Mouse (Mus musculus): Measurements from ENCODE around the gene Fgf22.
"Not testable (repeated sequence)": the region's sequence is repeated elsewhere in the genome, so short reads cannot be mapped to it uniquely, and the experiment has no call there.

Gene Fgf22

DNA sequence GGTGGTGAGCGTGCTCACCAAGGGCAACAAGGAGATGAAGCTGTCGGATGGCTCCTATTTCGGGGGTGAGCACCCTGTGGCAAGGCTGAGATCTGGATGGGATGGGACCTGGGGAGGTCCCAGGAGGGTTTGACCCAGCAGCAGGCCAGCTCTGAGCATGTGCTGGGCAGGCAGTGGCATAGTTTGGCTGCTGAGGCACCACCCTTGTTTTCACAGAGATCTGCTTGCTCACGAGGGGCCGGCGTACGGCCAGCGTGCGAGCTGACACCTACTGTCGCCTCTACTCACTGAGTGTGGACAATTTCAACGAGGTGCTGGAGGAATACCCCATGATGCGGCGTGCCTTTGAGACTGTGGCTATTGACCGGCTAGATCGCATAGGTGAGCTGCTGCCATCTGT is 21.0 kb upstream of the Fgf22 start:
- no peak for DNase-seq

DNA sequence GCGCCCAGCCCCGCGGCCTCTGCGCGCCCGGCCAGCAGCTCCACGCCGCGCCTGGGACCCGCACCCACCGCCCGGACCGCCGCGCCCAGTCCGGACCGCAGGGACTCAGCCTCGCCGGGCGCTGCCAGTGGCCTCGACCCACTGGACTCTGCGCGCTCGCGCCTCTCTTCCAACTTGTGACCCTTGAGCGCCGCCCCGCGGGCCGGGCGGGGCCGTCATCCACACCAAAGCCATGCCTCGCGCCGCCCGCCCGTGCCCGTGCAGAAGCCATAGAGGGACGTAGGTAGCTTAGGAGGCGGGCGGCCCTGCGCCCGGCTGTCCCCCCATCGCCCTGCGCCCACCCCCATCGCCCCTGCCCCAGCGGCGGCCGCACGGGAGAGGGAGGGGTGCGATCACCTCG is 19.5 kb upstream of the Fgf22 start:
- DNase-seq = no peak

DNA sequence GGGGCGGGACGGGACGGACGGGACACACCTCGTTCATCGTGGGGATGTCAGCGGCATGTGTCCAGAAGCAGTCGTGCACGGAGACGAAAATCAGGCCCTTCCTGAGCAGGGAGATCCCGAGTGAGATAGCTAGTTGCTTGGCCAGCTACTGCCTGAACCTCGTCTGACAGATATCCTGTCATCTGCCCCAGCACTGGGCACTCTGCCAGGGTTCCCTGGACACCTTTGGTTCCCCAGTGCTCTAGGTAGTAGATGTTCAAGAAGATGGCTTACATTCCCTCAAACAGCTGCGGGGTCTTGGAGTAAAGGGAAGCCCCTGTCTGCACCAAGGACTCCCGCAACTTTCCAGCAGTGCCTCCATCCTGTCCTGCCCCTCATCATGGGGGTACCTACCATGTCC is 18.2 kb upstream of the Fgf22 start:
- DNase-seq = no peak

DNA sequence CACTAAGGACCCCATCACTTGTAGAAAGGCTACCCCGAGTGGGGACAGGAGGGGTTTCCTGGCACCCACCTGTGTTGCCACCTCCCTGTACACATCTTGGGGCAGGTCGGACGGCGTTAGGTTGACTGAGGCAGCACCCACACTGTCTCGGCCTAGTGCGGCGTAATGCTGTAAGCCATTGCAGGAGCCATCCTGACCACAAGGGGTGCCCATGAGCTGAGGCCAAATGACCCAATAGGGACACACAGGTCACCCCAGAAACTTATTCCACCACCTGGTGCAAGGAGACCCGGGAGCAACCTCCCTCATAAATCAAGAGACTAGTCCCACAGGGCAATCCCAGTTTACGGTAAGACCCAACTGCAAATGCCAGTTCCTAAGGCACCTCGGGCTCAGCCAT is 16.6 kb upstream of the Fgf22 start:
- no peak for DNase-seq

DNA sequence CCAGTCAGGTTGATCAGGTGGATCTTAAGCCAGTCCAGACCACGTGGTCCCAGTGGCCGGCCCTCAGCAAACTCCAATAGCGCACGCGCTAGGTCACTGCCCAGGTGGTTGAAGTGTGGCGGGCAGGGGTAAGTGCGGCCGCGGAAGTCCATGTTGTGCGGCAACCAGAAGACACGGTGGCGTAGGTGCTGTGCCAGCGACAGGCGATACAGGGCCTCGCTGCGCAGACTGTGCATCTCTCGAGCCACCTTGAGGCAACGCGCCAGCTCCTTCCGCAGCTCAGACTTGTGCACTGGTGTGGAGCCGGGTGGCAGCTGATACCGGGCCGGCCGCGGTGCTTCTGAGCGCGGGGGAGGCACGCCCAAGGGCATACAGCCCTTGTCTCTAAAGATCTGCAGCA is 15.6 kb upstream of the Fgf22 start:
- DNase-seq = no peak

DNA sequence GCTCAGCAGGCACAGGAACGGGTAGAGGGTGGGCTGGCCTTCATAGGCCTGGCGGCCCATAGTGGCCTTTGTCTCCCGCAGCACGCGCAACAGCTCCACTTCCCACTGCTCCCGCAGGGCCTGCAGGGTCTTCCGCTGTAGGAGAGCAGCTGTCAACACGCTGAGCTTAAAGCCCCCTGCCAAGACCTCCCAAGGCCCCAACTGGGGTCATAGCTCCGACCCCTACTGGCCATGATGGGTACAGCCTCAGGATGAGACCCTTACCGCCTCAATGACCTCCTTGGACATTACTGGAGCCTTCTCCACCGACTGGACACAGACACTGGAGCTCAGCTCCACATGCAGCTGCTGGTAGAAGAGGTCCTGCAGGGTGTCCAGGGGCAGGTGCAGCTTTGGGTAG is 14.0 kb upstream of the Fgf22 start:
- DNase-seq = no peak

DNA sequence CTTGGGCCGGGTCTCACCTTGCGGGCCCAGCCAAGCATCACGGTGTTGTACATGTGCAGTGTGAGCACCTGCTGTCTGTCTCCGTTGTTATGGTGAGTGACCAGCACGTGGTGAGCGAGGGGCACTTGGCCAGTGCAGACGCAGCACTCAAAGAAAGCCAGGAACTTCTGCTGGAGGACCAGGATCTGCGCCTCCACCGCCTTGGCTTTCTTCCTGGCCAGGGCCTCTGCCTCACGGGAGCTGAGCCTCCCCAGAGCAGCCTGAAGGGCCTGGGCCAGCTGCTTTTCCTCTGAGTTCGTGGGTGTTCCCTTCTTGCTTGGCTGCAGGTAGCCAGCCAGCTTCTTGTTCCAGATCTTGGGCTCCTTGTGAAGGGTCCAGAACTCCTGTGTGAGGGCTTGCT is 11.7 kb upstream of the Fgf22 start:
- DNase-seq = no peak

DNA sequence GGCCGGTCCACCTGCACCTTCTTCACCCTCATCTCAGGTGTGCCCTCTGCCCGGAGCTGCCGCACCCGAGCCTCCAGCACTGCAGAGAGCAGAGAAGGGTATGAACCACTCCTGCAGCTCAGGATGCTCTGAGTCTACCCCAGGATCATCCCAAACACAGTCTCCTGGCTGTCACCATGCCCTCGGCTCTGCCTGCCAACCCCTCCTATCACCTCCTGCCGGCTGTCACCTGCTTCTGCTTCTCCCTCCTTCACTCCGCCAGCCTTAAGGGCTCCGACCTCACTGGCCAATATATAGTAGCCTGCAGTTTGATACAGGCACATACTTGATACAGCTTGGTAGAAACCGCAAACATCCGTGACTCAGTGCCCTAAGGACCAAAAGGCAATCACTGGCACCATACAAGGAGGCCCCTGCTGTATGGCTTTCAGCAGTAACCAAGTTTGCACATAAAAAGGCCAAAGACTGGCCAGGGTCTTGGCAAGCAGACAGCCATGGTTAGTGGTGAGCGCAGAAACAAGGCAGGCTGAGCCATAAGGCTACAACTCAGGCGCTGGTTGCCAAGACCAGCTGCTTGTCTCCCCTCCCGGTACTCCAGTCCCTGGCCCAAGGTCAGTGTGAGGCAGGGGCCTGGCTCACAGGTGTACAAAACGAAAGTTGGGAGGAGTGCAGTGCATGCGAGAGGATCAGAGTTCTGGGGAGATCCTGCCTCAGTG is 11.1 kb upstream of the Fgf22 start:
- no peak for DNase-seq

DNA sequence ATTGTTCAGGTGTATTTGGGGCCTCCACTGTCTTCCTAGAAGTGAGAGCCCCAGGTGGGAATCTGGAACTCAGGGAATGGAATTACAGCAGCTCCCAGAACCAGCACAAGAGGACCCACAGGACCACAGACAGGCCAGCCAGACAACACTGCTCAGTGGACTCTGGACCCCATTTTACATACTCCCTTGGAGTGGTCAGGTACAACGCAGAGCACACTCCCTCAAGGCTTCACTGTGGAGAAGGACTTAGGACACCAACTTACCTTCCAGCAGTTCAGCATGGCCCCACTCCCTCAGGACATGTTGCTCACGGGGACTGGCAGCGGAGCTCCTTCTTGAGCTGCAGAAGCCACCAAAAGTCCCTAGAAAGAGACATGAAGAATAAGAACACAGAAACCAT is 9.5 kb upstream of the Fgf22 start:
- no peak for DNase-seq

DNA sequence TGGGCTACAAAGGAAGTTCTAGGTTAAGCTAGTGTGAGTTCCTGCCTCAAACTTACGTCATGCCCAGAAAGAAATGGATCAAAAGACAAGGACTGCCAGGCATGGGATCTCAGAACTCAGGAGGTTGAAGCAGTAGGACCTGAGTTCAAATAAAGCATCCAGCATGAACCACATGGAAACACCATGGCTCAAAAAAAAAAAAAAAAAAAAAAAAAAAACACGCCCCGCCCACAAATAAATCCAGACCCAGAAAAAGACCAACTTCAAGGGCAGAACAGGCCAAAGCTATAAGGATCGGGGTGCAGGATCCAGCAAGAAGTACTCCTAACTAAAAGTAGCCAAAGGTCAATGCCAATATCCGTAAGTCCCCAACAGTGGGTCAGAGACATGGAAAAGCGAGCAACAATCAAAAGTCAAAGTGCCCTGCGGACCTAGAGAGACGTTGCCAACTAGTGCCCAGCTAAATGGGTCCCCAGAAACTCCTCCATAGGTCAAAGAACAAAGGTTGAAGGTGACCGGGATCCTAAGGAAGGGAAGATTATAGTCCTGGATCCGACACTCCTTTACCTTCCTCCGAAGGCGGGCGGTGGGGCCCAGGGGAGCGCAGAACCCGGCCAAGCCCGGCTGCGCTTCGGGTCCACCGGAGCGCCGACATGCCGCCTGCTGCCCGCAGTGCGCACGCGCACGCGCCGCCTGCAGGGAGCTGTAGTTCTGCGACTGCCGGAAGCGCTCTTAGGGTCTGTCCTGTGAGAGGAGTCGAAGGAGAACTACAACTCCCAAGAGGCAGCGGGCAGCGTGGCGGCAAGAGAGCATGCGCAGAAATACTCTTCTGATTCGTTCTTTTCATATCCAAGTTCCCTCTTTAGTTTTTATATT is 8.7 kb upstream of the Fgf22 start, which contains the start of gene Polrmt:
Gene Polrmt (minus strand): TSS at position 684 of the 876 bp plus-strand sequence.
- DNase-seq = peak; percentile 98

DNA sequence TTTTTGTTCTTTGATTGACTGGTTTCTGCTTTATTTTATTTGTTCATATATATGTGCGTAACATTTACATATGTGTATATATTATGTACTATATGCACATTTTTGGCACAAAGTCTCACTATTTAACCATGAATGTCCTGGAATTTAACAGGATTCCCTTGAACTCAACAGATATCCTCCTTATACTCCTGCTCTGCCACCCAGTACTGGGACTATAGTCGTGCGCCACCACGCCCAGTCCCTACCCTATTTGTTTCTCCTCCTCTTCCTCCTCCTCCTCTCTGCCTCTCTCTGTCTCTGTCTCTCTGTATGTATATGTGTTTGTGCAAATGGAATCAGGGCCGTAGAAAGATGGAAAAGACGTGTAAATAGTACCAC is 8.1 kb upstream of the Fgf22 start:
- DNase-seq = no peak

DNA sequence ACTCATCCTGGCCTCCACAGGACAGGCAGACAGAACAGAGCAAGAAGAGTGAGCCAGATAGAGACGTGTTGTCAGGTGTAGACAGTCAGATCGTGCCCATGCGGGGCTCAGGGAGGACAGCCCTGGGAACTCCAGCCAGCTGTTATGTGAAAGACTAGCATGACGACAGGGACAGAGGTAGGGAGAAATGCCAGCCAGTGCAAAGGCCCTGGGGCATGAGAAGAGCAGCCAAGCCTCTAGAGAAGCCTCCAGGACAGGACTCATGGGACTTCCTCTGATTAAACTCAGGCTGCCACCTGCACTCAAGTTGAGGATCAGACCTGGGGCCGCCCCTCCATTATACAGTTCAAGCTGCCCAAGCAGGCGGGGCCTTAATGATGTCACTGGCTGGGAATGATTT is 6.4 kb upstream of the Fgf22 start:
- DNase-seq = no peak

DNA sequence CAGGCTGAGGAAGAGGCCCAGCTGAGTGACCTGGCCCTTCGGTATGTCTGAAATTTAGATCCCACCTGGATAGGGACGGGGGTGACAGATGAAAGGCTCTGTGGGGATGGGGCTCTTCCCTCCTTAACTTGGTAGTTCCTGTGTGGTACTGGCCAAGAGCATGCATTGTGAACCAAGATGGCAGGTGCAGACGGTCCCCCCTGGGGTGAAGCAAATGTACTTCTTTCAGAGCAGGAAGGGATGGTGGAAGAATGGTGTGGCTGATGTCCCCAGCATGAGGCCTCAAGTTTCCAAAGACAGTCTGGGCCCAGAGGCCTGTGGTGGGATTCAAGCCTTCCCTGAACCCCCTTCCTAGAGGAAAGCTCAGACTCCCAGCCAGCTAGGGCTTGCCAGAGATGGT is 978 bp downstream of the Fgf22 start:
- DNase-seq = no peak

DNA sequence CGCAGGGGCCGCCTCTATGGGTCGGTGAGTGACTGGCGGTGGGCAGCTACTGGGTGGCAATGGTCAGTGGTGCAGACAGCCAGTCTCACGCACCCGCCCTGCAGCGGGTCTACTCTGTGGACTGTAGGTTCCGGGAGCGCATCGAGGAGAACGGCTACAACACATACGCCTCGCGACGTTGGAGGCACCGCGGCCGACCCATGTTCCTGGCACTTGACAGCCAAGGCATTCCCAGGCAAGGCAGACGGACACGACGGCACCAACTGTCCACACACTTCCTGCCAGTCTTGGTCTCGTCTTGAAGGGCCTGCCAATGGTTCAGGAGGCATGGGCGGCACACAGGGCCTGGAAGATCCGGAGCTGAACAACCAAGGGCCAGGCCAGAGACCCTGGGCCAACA is 1.8 kb downstream of the Fgf22 start:
- no peak for DNase-seq

DNA sequence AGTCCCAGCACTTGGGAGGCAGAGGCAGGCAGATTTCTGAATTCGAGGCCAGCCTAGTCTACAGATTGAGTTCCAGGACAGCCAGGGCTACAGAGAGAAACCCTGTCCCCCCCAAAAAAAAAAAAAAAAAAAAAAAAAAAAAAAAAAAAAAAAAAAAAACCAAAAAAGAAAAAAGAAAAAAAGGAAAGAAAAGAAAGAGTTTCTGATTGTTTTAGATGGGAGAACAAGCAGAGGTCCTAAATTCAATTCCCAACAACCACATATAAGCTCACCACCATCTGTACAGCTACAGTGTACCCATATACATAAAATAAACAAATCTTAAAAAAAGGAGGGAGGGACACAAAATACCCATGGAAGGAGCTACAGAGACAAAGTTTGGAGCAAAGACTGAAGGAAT is 4.8 kb downstream of the Fgf22 start:
- DNase-seq = not testable (repeated sequence)

DNA sequence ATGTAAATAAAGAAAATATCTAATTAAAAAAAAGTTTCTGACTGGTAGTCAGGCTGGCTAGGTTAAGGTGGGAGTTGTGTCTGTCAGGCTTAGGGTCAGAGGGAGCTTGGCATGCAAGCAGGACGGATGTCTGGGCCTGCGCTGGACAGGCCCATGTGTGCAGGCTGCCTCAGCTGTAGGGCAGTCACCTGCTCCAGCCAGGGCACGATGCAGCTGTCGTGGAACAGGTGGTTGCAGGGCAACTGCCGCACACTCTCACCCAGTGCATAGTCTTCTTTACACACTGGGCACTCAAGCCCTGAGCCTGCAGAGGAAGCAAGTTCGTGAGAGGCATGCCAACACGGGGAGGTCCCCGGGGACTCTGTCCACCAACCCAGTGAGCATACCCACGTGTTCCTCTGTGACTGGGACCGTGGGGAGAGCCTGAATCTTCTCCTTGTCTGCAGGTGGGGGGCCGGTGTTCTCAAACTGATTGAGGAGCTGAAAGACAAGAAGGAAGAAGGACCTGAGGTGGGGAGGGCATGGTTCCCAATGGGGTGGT is 5.8 kb downstream of the Fgf22 start:
- DNase-seq = no peak

DNA sequence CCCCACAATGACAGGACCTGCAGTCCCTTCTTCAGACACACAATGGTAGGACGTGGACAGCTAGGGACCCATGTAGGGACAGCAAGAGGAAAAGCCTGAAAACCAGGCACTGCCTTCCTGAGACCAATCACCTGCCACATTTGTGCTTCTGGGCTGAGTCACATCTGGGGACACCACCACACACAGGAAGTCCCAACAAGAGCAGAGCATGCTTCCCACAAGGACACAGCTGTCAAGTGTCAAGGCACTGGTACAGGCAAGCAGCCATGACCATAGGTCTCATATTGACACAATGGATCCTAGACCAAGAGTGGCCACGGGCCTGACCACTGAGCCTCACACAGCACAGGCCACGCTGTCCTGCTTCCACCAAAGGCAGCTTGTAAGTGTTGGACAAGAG is 8.0 kb downstream of the Fgf22 start:
- DNase-seq = no peak

DNA sequence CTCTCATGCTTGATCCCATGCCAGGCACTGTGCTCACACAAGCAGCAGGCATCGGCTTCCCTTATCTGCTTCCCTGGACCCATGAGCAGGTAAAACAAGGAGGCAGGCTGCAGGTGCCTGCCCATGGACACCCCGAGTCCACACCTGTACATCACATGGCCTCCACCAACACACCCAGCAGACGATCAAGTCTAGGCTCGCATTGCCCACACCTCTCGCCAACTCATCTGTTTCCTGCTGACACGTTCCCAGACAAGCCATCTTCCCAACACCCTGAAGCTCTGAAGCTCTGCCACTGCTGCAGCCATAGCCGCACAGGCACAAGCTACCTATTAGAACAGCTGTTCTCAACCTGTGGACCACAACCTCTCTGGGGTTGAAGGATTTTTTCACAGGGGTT is 9.4 kb downstream of the Fgf22 start:
- DNase-seq = no peak

DNA sequence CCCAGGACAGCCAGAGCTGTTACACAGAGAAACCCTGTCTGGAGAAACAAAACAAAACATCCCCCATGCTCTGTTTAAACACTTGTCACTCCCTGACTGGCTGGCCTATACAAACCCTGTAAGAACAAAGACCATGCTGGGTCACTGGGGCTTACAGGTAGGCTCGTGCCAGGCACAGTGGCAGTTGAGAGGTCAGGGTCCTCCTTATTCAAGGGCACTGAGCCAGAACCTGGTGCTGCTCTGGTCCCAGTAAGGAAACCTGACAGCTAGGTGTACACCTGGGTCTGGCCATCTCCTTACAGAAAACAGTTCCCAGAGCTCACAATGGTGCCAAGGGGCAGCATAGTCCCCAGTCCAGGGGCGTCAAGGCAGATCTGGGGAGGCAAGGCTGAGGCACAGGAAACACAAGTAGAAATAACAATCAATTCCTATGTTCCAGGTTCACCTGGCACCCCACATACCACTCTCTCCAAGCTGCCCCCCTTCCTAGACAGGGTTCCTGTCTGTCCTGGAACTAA is 10.4 kb downstream of the Fgf22 start:
- no peak for DNase-seq

DNA sequence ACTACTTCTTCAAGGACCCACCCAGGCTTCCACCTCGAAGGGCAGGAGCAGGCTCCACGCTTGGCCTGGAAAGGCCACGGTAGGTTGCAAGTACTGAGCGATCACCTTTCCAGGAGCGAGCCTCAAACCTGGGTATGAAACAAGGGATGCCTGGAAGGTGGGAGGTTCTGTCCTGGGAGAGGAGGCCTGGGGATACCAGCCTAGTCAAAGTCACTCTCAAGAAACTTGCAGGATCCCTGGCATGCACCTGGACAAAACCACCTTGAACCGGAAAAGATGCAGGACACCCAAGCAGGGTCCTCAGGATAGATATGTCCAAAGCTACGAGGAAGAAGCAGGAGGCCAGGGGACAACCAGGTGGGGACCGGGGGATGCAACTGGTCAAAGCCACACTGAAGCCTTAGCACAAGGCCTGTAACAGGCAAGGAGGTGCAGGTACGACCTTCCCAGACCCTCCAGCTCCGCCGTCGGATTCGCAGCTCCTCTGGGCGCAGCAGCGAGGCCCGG is 11.2 kb downstream of the Fgf22 start:
- no peak for DNase-seq

DNA sequence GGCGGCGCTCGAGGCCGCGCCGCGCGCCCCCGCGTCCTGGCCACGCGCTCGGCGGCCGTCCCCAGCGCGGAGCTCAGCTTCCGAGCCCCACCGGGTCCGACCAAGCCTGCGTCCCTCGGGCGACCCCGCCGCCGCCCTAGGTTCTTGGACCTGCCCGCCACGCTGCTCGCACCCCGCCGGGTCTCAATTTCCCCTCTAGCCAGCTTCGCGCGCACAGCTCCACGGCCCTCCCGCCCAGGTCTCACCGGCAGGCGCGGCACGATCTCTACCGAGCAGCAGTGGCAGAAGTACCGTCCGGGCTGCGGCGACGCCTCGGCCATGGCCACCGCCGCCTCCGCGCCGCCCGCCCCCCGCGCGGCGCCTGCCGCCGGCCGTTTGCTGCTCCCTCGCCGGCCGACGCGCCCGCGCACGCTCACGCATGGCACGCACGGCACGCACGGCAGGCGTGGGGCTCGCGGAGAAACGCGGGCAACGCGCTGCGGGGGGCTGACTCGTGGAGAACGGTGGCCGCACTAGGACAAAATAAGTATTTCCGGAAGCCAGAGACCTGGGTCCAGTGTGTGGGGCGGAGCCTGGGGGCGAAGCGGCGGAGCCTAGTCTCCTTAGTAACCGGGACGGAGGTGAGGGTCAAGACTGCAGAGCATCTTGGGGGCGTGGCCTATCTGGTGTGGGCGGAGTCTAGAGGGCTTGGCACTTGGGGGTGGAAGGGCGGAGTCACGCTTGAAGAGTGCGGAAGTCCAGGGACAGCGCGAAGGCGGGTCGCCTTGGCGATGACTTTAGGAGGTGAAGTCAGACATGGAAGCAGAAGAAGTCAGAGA is 11.8 kb downstream of the Fgf22 start, which contains the start of gene Rnf126:
Gene Rnf126 (minus strand): TSS at position 445 of the 818 bp plus-strand sequence.
- DNase-seq = peak; percentile 98

DNA sequence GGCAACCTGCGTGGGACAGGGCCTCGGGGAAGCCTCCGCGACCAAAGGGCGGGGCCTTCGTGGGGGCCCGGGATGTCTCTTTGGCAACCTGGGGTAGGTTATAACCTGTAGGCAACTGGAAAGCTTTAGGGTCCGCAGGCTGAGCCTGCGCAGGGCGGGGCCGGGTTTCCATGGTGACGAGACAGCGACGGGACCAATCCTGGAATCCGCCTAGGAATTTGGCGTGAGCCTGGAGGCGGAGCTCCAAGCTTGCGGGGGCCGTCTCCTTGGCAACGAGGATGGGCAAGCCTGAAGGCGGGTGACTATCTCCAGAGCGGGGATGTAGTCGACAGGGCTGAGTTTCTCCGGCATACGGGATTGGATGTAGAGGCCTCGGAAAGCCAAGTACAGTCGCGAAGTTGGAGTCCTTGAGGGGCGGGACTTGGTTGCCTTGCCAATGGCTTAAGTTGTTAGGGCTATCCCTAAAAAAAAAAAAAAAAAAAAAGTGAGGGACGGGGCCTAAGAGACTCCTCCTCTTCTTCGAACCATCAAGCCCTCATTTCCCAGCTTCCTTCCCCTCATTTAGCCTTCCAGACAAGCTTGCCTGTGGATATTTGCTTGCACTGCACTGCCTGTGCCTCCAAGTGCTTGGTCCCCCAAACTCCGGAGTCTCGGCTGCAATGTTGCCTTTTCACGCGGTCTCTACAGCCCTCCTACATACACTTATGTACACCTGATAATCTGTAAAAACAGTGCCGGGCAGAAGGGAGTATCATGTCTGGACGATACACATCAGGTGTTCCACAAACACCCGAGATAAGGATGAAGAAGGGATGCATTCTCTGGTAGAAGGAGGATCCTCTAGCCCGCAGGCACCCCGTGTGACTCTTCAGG is 12.7 kb downstream of the Fgf22 start:
- peak; percentile 98 for DNase-seq
